Mouse (Mus musculus) liver, postnatal 0 days (tissue): ENCODE data around the gene Gm21988.

Experiments
- CTCF ChIP-seq: sonication (generic); IDR thresholded peaks from 2 replicates; pipeline ENCODE4 v1.5.1; 2016; ENCODE audit warnings: antibody characterized with exemption, low read depth
- EP300 ChIP-seq: IDR thresholded peaks from 2 replicates; pipeline ENCODE4 v1.6.1; 2016; ENCODE audit warnings: antibody characterized with exemption, low read depth, mild to moderate bottlenecking

DNA sequence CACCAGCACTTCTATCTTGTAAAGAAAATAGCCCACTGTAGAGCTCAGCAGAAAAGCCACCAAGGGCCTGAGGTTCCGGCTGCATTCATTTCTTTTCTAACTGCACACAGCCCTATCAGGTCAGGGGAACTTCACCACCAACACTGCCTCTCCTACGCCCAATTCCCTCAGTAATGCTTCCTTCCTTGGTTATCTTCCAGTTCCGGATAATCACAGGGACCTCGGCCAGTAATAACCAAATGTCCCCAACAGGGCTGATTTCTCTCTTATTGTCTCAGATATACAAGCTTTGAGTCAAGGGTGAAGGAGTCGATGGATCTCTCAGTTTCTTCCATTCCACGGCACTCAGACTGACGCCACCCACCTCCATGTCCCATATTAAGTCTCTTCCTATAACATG, 32.3 kb downstream of the Gm21988 start:
- no peak for TF ChIP-seq CTCF
- TF ChIP-seq EP300: no peak
